Mouse (Mus musculus) neutrophil, adult 5-6 weeks (primary cell): ENCODE results near the gene Clptm1. TPM values are rescaled to one million over a fixed set of nuclear protein-coding genes. Genes with fewer than 3 reads are reported as not detected.
"Not testable (repeated sequence)": the region's sequence is repeated elsewhere in the genome, so short reads cannot be mapped to it uniquely, and the experiment has no call there.

ENCODE experiments used
- ATAC-seq: fragments of 151-379, 151-347 bp; 2 replicates; pipeline ENCODE4 v1.8.0; 2017; ENCODE audit warnings: mild to moderate bottlenecking, moderate TSS enrichment; ENCODE audit not compliant: insufficient number of reproducible peaks, poor library complexity, low FRiP score, severe bottlenecking; ENCODE audit errors: extremely low read depth
- total RNA-seq: library from RNA; stranded (forward); fragments of 200-1000 nt; gene quantifications from 2 replicates; pipeline ENCODE4 v1.2.3, GENCODE M21; 2017

Clptm1 gene
- total RNA-seq, 1 experiment from 2014 or later = 45.9 TPM

DNA sequence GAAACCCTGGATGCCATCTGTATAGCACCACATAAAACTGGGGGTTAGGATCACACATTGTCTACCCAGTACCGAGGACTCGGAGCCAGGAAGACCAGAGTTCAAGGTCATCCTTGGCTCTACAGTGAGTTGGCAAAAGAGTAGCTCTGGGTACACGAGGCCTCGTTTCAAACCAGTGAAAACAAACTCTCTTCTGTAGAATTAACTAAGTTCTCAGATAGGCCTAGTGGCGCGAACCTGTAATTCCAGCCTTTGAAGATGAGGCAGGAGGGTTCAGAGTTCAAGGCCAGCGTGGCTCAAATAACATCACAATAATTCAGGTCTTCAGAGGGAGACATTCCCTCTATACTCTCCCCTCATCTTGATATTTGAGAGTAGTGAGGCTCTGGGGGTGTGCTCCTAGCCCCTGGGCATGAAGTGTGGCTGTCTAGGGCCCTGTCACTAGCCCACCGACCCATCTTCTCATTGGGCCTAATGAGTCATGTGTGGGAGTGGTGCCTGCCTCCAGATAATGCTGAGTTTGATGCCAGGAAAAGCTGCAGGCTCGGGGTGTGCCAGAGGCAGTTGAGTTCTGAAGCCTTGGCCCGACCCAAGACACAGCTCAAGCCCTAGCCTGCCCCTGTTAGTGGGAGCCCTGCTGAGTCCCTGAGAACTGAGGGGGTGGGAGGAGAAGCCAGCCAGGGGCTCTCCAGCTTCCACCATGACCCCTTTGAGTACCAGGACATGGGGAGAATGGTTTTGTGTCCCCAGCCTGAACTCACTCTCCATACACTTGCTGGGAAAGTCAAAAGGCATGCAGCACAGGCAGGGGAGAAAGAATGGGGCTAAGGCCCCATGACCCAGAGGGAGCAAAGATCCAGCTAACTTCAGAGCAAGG lies 29.7 kb upstream of the Clptm1 start:
- no peak for ATAC-seq

DNA sequence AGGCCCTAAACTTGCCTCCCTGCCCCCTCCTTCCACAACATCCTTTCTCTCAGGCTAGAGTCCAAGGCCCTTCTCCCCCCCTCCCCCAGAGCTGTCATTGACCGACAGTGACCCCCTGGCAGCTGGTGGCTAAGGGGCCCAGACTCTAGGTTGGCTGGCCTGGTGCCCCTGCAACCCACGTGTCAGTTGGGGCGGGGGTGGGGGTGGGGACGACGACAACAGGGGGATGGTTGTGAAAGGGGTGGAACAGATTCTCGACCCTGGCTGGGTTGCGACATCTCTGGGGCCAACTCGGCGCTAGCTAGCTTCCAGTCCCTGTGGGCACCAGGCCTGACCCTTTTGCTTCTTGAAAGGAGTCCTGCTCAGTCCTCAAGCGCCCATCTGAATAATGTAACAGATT lies 28.6 kb upstream of the Clptm1 start:
- ATAC-seq = no peak

DNA sequence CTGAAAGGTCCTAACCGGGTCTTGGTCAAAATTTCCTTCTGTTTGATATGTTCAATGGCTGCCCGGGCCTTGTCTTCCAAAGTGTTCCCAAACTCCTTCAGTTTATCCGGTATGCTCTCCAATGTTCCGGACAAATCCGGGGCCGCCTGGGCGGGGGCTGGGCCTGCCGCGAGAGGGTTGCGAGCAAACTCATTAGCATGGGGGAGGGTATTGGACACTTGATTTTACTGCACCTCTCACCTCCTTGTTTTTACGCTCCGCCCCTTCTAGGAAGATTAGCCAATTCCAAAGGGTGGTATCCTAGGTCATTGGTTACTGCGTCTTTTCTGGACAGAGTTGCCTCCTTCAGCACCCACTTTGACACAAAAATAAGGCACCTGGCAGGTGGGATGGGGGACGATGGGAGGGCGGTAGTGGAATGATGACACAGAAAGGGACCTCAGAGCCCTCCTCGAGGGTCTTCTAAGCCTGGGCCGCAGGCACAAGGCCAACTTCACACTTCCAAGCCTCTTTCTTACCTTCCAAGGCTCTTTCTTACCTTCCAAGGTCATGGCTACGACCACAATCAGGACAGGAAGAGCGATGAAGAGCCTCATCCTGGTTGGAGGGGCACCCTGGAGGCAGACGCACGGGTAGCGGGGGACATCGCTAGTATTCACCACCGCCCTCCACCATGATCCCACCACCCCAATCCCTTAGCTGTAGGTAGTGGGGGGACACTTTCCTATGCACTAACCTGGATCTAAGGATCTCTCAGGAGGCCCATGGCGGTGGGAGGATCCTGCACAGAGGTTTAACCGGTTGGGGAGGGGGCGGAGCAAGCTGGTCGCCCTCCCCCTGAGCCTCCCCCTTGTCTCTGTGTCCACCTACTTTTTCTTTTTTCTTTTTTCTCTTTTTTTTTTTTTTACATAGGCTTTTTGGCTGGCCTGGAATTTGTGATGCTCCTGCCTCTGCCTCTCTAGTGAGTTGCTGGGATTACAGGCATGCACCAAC lies 27.3 kb upstream of the Clptm1 start, which contains the start of gene Apoc1:
Gene Apoc1, minus strand, starts transcription at position 788 of the 993 bp plus-strand sequence.
- ATAC-seq = no peak

DNA sequence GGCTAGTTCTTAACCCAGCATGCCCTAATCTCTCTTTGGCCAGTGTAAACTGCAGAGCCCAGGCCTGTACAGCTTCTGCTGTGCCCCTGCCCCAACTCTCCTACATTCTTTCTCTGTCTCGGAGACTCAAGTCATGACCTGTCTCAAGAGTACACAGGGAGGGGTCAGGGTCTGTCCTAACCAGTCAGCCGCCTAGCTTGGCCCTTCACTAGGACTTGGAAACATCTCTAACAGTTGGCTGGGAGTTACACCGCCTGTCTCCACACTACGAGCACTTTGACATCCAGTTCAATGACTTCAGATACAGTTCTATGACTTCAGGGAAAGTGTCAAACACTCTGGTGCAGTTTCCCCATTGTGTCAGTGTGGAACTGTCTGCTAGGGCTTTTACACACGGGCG lies 26.6 kb upstream of the Clptm1 start:
- no peak for ATAC-seq

DNA sequence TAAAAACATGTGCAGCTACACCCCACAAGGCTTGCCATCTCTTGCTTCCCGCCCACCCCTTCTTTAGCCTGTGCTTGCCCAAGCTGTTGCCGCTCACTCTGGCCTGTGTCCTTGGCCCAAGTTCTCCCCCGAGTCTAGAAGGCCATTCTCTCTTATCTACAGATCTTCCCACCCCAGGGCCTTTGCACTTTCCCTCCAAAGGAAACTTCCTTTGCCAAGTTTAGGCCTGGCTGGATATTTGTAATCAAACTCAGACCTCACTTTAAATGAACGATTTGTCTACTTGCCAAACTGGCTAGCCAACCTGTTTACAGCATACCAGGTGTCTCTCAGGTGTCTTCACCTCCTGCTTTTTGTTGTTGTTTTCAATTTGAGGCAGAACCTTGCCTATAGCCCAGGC lies 26.0 kb upstream of the Clptm1 start:
- ATAC-seq = no peak

DNA sequence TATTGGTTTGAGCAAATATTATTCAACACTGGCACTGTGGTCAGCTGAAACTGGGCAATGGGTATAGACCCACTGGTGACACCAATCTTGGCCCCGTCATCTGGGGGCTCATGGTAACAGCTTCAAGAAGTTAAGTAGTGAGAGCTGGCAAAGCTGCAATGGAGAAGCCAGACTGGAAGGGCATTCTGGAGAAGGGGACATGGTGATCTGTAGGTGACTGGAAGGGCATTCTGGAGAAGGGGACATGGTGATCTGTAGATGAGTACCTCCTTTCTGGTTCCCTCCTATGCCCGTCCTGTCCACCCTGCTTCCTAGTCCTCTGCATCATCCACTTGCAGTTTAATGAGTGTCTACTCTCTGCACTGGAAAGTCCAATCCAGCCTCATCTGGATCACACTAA lies 23.8 kb upstream of the Clptm1 start:
- no peak for ATAC-seq

DNA sequence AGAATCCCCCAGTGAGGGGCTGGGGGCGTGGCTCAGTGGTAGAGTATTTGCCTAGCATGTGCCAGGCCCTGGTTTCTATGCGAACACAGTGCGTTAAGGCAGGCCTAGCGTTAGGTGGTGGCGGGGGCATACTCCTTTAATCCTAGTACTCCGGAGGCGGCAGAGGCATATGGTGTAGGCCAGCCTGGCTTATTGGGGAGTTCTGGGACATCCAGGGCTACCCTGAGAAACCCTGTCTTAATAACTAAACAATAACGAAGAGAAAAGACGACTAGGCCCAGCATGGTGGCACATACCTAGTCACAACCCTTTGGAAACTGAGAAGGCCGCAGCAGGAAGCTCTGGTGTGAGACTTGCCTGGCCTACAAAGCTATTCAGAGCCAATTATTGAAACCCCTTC lies 23.3 kb upstream of the Clptm1 start:
- no peak for ATAC-seq

DNA sequence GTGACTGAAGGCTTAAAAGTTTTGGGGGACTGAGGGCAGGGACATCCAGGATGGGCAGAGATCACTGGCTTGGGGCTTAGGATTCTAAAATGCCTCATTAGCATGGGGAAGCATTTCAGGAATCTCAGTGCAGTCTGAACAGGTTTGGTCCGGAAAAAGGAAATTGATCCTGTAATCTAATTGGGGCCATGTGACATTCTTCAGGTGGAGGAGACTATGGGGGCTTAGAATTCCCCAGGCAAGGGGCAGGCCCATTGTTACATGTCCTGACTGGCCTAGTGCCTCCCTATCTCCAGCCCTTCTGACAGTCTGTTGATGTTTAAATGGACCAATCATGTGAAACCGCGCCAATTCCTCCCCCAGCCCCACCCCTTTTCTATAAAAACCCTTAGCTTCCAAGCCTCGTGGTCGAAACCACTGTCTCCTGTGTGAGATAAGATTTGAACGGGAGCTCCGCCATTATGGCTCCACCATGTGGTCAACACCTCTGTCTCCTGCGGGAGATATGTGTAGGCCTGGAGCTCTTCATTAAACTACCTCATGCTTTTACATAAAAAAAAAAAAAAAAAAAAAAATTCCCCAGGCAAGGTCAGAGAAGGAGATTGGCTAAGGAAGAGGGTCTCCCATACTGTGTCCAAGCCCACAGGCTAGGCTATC lies 22.2 kb upstream of the Clptm1 start:
- ATAC-seq = not testable (repeated sequence)

DNA sequence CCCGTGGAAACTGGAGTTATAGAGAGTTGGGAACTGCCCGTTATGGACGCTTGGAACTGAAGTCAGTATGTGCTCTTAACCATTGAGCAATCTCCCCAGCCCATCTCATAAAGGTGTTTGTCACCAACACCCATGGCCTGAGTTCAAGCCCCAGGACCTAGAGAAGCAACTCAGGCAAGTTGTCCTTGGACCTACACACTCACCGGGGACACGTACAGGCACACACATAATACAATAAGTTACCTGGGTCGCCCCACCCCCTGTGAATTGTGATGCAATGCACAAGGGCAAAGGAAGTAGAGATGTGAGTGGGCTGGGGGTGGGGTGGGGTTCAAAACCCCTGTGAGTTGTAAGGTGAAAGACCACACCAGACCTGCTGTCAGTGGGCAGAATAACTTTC lies 21.7 kb upstream of the Clptm1 start:
- no peak for ATAC-seq

DNA sequence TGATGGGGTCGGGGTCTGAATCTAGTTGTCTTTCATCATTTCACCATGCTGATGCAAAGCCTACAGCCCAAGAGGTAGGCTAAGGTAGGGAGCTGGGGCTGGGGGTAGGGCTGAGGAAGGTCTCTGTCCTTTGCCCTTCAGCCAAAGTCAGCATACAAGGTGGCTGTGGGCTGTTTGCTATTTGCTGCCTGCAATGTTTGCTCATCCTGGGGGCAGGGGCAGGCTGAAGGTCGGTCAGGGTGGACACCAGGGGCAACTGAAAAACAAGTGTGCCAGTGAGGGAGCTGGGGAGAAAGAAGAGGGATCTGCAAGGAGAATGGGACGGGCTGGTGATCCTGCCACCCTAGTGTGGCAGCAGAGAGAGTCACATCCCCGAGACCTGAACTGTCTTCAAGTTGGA lies 20.5 kb upstream of the Clptm1 start:
- no peak for ATAC-seq

DNA sequence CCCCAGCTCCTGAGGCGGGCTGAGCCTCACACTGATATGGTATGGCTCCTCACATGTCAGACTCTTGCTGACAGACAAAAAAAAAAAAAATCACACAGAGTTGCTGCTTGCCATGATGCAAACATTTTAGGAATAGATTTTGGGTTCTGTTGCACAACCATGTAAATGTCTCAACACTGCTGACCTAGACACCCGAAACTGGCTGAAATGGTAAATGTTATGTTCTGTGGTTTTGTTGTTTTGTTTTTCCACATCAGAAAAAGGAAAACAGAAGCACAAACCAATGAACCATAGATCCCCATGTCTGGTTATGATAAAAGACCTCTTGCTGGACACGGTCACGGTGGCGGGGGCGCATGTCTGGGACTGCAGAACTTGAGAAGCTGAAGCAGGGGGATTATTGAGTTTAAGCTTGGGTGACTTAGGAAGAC lies 19.0 kb upstream of the Clptm1 start:
- ATAC-seq = peak; percentile 43

DNA sequence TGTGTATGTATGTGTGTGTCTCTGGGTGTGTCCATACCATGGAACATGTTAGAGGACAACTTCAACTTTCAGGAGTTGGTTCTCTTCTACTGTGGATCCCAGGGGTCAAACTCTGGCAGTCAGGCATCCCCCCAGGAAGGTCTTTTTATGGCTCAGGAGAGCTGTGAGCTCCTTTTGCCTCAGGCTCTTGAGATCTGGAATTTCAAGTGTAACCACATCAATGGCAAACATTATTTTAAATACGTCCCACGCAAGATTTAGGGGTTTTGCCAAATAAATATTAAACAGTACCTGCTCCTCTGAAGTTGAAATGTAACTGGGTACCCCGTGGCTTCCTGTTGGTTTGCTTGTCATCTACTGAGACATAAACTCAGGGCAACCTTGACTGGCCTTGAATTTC lies 18.1 kb upstream of the Clptm1 start:
- no peak for ATAC-seq

DNA sequence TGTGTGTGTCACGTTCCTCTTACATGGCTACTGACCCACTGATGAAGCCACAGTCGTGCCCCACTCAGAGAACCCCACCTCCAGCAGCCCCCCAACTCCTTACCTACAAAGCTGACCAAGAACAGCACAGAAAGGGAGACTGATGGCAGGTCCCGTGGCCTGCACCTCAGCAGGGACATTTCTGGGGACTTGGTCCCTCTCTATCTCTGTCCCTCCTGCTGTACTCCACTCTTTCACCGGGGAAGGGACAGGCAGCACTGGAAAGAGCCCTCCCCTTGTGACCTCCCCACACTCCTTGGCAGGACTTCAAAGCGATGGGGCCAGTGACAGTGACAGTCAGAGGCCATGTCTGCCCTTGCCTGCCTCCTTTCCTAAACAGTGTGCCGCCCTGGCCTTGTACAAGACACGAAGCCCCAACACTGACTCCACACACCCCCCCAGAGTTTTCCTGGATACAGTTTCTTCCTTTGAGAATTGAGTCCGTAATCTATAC lies 16.4 kb upstream of the Clptm1 start, which contains the start of the genes Gm44805 and Apoc4:
Gene Gm44805, minus strand, starts transcription at position 222 of the 493 bp plus-strand sequence.
Gene Apoc4, minus strand, starts transcription at position 278 of the 493 bp plus-strand sequence.
- no peak for ATAC-seq

DNA sequence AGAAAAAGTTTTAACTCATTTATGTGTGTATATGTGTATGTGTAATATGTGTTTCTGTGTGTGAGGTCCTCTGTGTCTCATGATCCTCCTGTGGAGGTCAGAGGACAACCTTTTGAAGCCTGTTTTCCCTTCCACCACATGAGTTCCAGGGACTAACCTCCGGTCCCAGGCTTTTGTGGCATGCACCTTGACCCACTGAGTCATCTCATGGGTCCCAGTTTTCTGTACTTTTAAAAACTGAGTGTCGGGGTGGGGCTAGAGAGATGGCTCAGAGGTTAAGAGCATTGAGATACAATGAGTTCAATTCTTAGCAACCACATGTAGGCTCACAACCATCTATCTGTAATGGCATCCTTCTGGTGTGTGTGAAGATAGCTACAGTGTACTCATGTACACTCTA lies 15.9 kb upstream of the Clptm1 start:
- ATAC-seq = no peak

DNA sequence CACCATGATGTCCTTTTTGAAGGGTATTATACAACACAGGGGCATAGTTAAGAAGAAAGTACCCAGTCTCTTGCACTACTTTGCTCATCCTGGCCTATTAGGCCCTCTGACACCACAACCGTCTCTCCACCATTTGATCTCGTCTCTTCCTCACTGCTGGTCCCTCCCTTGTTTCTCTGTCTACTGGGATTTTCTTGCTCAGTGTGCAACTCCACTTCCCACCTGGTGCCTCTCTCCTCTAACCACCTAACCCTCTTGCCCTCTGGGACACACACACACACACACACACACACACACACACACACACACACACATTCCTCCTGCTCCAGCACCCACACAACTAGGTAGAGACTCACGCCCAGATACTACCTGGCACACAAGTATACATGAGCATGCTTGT lies 14.1 kb upstream of the Clptm1 start:
- no peak for ATAC-seq

DNA sequence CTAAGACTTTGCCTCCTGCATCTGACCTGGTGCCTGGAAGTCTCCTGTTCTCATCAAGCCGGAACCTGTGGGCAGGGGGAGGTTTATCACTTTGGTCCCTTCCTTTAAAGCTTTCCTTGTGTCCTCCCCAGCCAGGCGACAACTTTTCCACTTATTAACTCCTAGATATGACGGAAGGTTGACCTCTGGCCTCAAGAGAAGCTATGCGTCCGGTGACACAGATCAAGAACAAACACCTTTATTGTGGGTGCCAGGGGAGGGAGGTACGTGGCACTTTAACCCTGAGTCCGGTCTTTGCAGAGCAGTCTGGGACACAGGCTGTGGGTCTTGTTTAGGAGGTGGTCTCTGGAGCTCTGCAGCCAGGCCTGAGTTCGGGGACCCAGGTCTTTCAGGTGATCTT lies 13.0 kb upstream of the Clptm1 start, which contains the start of gene Apoc2:
Gene Apoc2, minus strand, starts transcription at position 70 of the 400 bp plus-strand sequence.
- ATAC-seq = no peak

DNA sequence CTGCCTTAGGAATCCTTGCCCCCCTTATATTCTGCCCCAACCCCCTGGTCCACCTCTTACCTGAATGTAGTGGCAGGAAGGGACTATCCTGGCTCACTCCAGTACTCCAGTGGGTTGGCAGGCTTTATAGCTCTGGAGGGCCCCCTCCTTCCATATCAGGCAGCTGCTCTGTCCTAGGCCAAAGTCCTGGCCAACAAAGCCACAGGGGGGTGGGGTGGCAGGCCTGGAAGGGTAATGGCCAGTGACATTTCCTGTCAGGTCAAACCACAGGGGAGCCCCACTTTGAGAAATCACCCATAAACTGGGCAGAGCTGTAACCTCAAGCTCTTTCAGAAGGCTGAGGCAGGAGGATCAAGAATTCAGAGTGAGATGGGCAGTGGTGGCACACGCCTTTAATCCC lies 11.8 kb upstream of the Clptm1 start:
- ATAC-seq = no peak

DNA sequence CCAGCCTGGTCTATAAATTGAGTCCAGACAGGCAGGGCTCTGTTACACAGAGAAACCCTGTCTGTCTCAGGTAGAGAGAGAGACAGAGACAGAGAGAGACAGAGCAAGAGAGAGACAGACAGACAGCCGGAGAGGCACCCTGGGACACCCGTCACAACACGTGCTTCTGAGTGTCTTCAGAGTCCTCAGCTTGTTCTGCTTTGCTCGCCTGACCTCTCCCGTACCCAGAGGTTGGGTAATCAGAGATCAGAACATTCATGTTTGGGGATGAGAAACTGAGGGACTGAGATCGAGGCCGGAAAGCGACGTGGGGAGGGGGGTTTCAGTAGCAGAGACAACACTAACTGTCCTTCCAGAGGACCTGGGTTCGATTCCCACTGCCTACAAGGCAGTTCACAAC lies 11.0 kb upstream of the Clptm1 start:
- ATAC-seq = 0 out of 2 replicates have a peak, but pooled peaks have one; percentile 33
